Mouse (Mus musculus): ENCODE data around the gene Zc3h12a.
A peak's percentile ranks its signal among the peaks of the same experiment; 100 is the strongest.

Gene Zc3h12a

GRCm38 (mm10) chr4:125127305-125128084 lies at the start of gene Zc3h12a:
Gene Zc3h12a, minus strand, starts transcription at chr4:125127840.
- peak; percentile 83 to 89 for DNase-seq (ENCODE audit: low spot score in 2 of 2)

- DNase-seq (ENCODE audit: low spot score in 2 of 2): no peak
These were observed 49.1 kb upstream of the Zc3h12a start for GRCm38 (mm10) chr4:125176639-125177165.

GRCm38 (mm10) chr4:125176190-125176589 lies 48.5 kb upstream of the Zc3h12a start:
- no peak for DNase-seq (ENCODE audit: low spot score in 2 of 2)

- DNase-seq (ENCODE audit: low spot score in 2 of 2): peak in 1 of 2 experiments; percentile 37
These were observed 48.0 kb upstream of the Zc3h12a start for GRCm38 (mm10) chr4:125175591-125175990.

GRCm38 (mm10) chr4:125174516-125175185 lies 47.0 kb upstream of the Zc3h12a start:
- no peak for DNase-seq (ENCODE audit: low spot score in 2 of 2)

GRCm38 (mm10) chr4:125173150-125173549 lies 45.5 kb upstream of the Zc3h12a start:
- no peak for DNase-seq (ENCODE audit: low spot score in 2 of 2)

- DNase-seq (ENCODE audit: low spot score in 2 of 2): no peak
These were observed 45.1 kb upstream of the Zc3h12a start for GRCm38 (mm10) chr4:125172736-125173135.

GRCm38 (mm10) chr4:125167723-125168122 lies 40.1 kb upstream of the Zc3h12a start:
- no peak for DNase-seq (ENCODE audit: low spot score in 2 of 2)

GRCm38 (mm10) chr4:125164861-125165260 lies 37.2 kb upstream of the Zc3h12a start:
- DNase-seq (ENCODE audit: low spot score in 2 of 2): no peak

- DNase-seq (ENCODE audit: low spot score in 2 of 2): no peak
These were observed 35.1 kb upstream of the Zc3h12a start for GRCm38 (mm10) chr4:125162701-125163100.

- DNase-seq (ENCODE audit: low spot score in 2 of 2): no peak
These were observed 33.8 kb upstream of the Zc3h12a start for GRCm38 (mm10) chr4:125161392-125161791.

GRCm38 (mm10) chr4:125160951-125161331 lies 33.3 kb upstream of the Zc3h12a start:
- no peak for DNase-seq (ENCODE audit: low spot score in 2 of 2)

GRCm38 (mm10) chr4:125160320-125160950 lies 32.8 kb upstream of the Zc3h12a start:
- peak; percentile 73 to 86 for DNase-seq (ENCODE audit: low spot score in 2 of 2)

GRCm38 (mm10) chr4:125158581-125159317 lies 31.1 kb upstream of the Zc3h12a start:
- DNase-seq (ENCODE audit: low spot score in 2 of 2): no peak

- DNase-seq (ENCODE audit: low spot score in 2 of 2): no peak
These were observed 30.4 kb upstream of the Zc3h12a start for GRCm38 (mm10) chr4:125158081-125158480.

- no peak for DNase-seq (ENCODE audit: low spot score in 2 of 2)
These were observed 29.7 kb upstream of the Zc3h12a start for GRCm38 (mm10) chr4:125157322-125157721.

GRCm38 (mm10) chr4:125155646-125156045 lies 28.0 kb upstream of the Zc3h12a start:
- no peak for DNase-seq (ENCODE audit: low spot score in 2 of 2)

GRCm38 (mm10) chr4:125153659-125154241 lies 26.1 kb upstream of the Zc3h12a start:
- DNase-seq (ENCODE audit: low spot score in 2 of 2): no peak

GRCm38 (mm10) chr4:125152469-125152868 lies 24.8 kb upstream of the Zc3h12a start:
- no peak for DNase-seq (ENCODE audit: low spot score in 2 of 2)

- DNase-seq (ENCODE audit: low spot score in 2 of 2): no peak
These were observed 21.8 kb upstream of the Zc3h12a start for GRCm38 (mm10) chr4:125149460-125149859.

- DNase-seq (ENCODE audit: low spot score in 2 of 2): no peak
These were observed 20.3 kb upstream of the Zc3h12a start for GRCm38 (mm10) chr4:125147970-125148369.

Data from urinary bladder, postnatal 4 days (tissue).